Mouse (Mus musculus) colon, adult 2 months (tissue): ENCODE measurements around the gene Lifr. TPM values are rescaled to one million over a fixed set of nuclear protein-coding genes. Genes with fewer than 3 reads are reported as not detected.

Source experiments
- polyA plus RNA-seq: library from polyadenylated mRNA; depleted of rRNA; stranded (reverse); fragments of >200 nt; gene quantifications from 2 replicates; pipeline ENCODE4 v1.2.3, GENCODE M21; 2012; rRNA removed

Lifr gene
- 31.0 and 35.2 TPM in 2 replicates for polyA plus RNA-seq

GRCm38 (mm10) chr15:7090211-7090765, at the start of gene Lifr:
Lifr (plus strand) TSS chr15:7090614.

Other genes with a start within 250 kb of the Lifr start
- gene Osmr, start 215.6 kb upstream of the Lifr start, polyA plus RNA-seq = 1.6 and 1.7 TPM in 2 replicates